Mouse (Mus musculus) midbrain, embryonic 13.5 days (tissue): ENCODE data around the gene Gbp8. TPM values are rescaled to one million over a fixed set of nuclear protein-coding genes. Genes with fewer than 3 reads are reported as not detected.

ENCODE experiments used
- ATAC-seq: fragments of 200-750 bp; cut with Nextera tagmentation; 2 replicates; pipeline ENCODE4 v1.8.0; 2017; ENCODE audit warnings: mild to moderate bottlenecking, moderate TSS enrichment, moderate library complexity
- H3K27ac ChIP-seq: fragments of 300-500 bp; sonication (generic); 2 replicates; pipeline ENCODE4 v1.5.1; 2015; ENCODE audit warnings: inconsistent platforms, mild to moderate bottlenecking, moderate library complexity
- H3K27me3 ChIP-seq: fragments of 300-500 bp; sonication (generic); 2 replicates; pipeline ENCODE4 v1.6.1; 2015; ENCODE audit warnings: mild to moderate bottlenecking, inconsistent platforms
- H3K36me3 ChIP-seq: fragments of 300-500 bp; sonication (generic); 2 replicates; pipeline ENCODE4 v1.6.1; 2015; ENCODE audit warnings: mild to moderate bottlenecking, inconsistent platforms
- H3K4me1 ChIP-seq: fragments of 300-500 bp; sonication (generic); replicated peaks from 2 replicates; pipeline ENCODE4 v1.6.1; 2015; ENCODE audit warnings: inconsistent platforms
- H3K4me2 ChIP-seq: fragments of 300-500 bp; sonication (generic); replicated peaks from 2 replicates; pipeline ENCODE4 v1.6.1; 2015; ENCODE audit warnings: moderate library complexity, mild to moderate bottlenecking, inconsistent platforms
- H3K4me3 ChIP-seq: fragments of 300-500 bp; sonication (generic); replicated peaks from 2 replicates; pipeline ENCODE4 v1.5.1; 2015; ENCODE audit warnings: mild to moderate bottlenecking, inconsistent platforms
- H3K9ac ChIP-seq: fragments of 300-500 bp; sonication (generic); replicated peaks from 2 replicates; pipeline ENCODE4 v1.6.1; 2015; ENCODE audit warnings: mild to moderate bottlenecking, inconsistent platforms
- H3K9me3 ChIP-seq: fragments of 300-500 bp; sonication (generic); 2 replicates; pipeline ENCODE4 v1.6.1; 2016; ENCODE audit warnings: mild to moderate bottlenecking, inconsistent platforms
- WGBS: fragments of 180-500 bp; shearing (Covaris S2); methylation state at CpG from one replicate; pipeline ENCODE4 v1.1.7; 2015; 5-methylcytosine and 5-hydroxymethylcytosine counted together
- polyA plus RNA-seq: library from polyadenylated mRNA; unstranded; fragments of >200 nt; fragmentation: Nextera tagmentation; extraction: Ambion mirVana; gene quantifications from 2 replicates; pipeline ENCODE4 v1.2.1, GENCODE M21; 2015

The Gbp8 gene
- polyA plus RNA-seq, 1 experiment from 2014 or later, result 0.36 TPM

- no peak overlapping the region for H3K4me2 ChIP-seq
- no peak overlapping the region for H3K4me3 ChIP-seq
- no peak overlapping the region for H3K9ac ChIP-seq
- H3K27ac ChIP-seq, result no peak overlapping the region
- no peaks in the 10 kb centered on the region for H3K4me1 ChIP-seq
- no peaks in the 10 kb centered on the region for H3K36me3 ChIP-seq
- no peaks in the 10 kb centered on the region for H3K27me3 ChIP-seq
- 0 out of 2 replicates have a peak, but pooled peaks cover 8% of the 10 kb centered on the region for H3K9me3 ChIP-seq
- ATAC-seq, result no peak
- 78% methylated on average over 2 of the region's 2 CpGs for WGBS
Measured at GRCm38 (mm10) chr5:105032362-105032761, 107.0 kb downstream of the Gbp8 start.

GRCm38 (mm10) chr5:105012551-105012950, 126.8 kb downstream of the Gbp8 start:
- Histone ChIP-seq H3K27ac (no peak overlapping the region), H3K9ac (no peak overlapping the region), H3K4me3 (no peak overlapping the region), H3K27me3 (no peaks in the 10 kb centered on the region), H3K4me1 (no peaks in the 10 kb centered on the region), H3K4me2 (no peak overlapping the region), H3K9me3 (peaks cover 3% of the 10 kb centered on the region; the same call in 1 of the 2 replicates), H3K36me3 (no peaks in the 10 kb centered on the region)
- 88% methylated on average over 1 of the region's 1 CpGs for WGBS
- no peak for ATAC-seq

GRCm38 (mm10) chr5:105011570-105011969, 127.8 kb downstream of the Gbp8 start:
- WGBS, result 87% methylated on average over 4 of the region's 4 CpGs
- no peak for ATAC-seq

GRCm38 (mm10) chr5:105010376-105010775, 129.0 kb downstream of the Gbp8 start:
- H3K9ac ChIP-seq, result no peak overlapping the region
- H3K27ac ChIP-seq, result no peak overlapping the region
- H3K9me3 ChIP-seq, result peaks cover 3% of the 10 kb centered on the region; the same call in 1 of the 2 replicates
- no peak overlapping the region for H3K4me3 ChIP-seq
- no peaks in the 10 kb centered on the region for H3K4me1 ChIP-seq
- no peaks in the 10 kb centered on the region for H3K36me3 ChIP-seq
- no peak overlapping the region for H3K4me2 ChIP-seq
- ATAC-seq, result no peak
- no peaks in the 10 kb centered on the region for H3K27me3 ChIP-seq

More at GRCm38 (mm10) chr5:105011570-105011969, 127.8 kb downstream of the Gbp8 start:
- Histone ChIP-seq H3K4me1 (no peaks in the 10 kb centered on the region), H3K27me3 (no peaks in the 10 kb centered on the region), H3K4me3 (no peak overlapping the region), H3K27ac (no peak overlapping the region), H3K9me3 (peaks cover 3% of the 10 kb centered on the region; the same call in 1 of the 2 replicates), H3K36me3 (no peaks in the 10 kb centered on the region), H3K9ac (no peak overlapping the region), H3K4me2 (no peak overlapping the region)

GRCm38 (mm10) chr5:104989411-104989810, 149.9 kb downstream of the Gbp8 start:
- 85% methylated on average over 2 of the region's 2 CpGs for WGBS
- ATAC-seq, result no peak
- no peaks in the 10 kb centered on the region for H3K27me3 ChIP-seq
- no peaks in the 10 kb centered on the region for H3K36me3 ChIP-seq
- H3K4me3 ChIP-seq, result no peak overlapping the region
- no peak overlapping the region for H3K4me2 ChIP-seq
- H3K9ac ChIP-seq, result no peak overlapping the region
- no peaks in the 10 kb centered on the region for H3K4me1 ChIP-seq
- H3K9me3 ChIP-seq, result no peaks in the 10 kb centered on the region
- no peak overlapping the region for H3K27ac ChIP-seq

- Histone ChIP-seq H3K9me3 (no peaks in the 10 kb centered on the region), H3K36me3 (no peaks in the 10 kb centered on the region), H3K9ac (no peak overlapping the region), H3K4me1 (no peaks in the 10 kb centered on the region), H3K4me3 (no peak overlapping the region), H3K27ac (no peak overlapping the region), H3K27me3 (no peaks in the 10 kb centered on the region), H3K4me2 (no peak overlapping the region)
- no peak for ATAC-seq
- WGBS, result 61% methylated on average over 2 of the region's 2 CpGs
Measured at GRCm38 (mm10) chr5:104988000-104988399, 151.3 kb downstream of the Gbp8 start.

- Histone ChIP-seq H3K4me2 (no peak overlapping the region), H3K9ac (no peak overlapping the region), H3K4me1 (no peaks in the 10 kb centered on the region), H3K27me3 (no peaks in the 10 kb centered on the region), H3K27ac (no peak overlapping the region), H3K36me3 (no peaks in the 10 kb centered on the region), H3K4me3 (no peak overlapping the region), H3K9me3 (no peaks in the 10 kb centered on the region)
- no peak for ATAC-seq
- WGBS, result 46% methylated on average over 1 of the region's 1 CpGs
Measured at GRCm38 (mm10) chr5:104986706-104987105, 152.6 kb downstream of the Gbp8 start.

GRCm38 (mm10) chr5:104982535-104982934, 156.8 kb downstream of the Gbp8 start, which contains the start of gene Abcg3:
Abcg3 (minus strand) TSS chr5:104982718.
- no peak within 1 kb of the TSS for H3K27ac ChIP-seq
- H3K4me3 ChIP-seq, result no peak within 1 kb of the TSS
- H3K4me2 ChIP-seq, result no peak within 1 kb of the TSS
- no peak within 1 kb of the TSS for H3K9ac ChIP-seq
- H3K36me3 ChIP-seq, result no peaks in the 10 kb centered on the region
- H3K27me3 ChIP-seq, result no peaks in the 10 kb centered on the region
- ATAC-seq, result no peak
- H3K9me3 ChIP-seq, result no peaks in the 10 kb centered on the region
- no peaks in the 10 kb centered on the region for H3K4me1 ChIP-seq
- 48% methylated on average over 12 of the region's 12 CpGs for WGBS

GRCm38 (mm10) chr5:104979040-104979513, 160.3 kb downstream of the Gbp8 start:
- H3K27me3 ChIP-seq, result no peaks in the 10 kb centered on the region
- no peak for ATAC-seq
- 65% methylated on average over 2 of the region's 2 CpGs for WGBS

More at GRCm38 (mm10) chr5:104979040-104979513, 160.3 kb downstream of the Gbp8 start:
- Histone ChIP-seq H3K36me3 (no peaks in the 10 kb centered on the region), H3K27ac (no peak overlapping the region), H3K9ac (no peak overlapping the region), H3K4me1 (no peaks in the 10 kb centered on the region), H3K4me3 (no peak overlapping the region), H3K9me3 (no peaks in the 10 kb centered on the region), H3K4me2 (no peak overlapping the region)

Other genes with a start within 250 kb of the Gbp8 start
- gene Abcg3, start 156.8 kb downstream of the Gbp8 start, polyA plus RNA-seq, result 0.24 and 0.42 TPM in 2 replicates
- gene Gbp9, start within 50 bp of the Gbp8 start, polyA plus RNA-seq, result 0.75 and 1.1 TPM in 2 replicates
- gene Gbp4, start within 50 bp of the Gbp8 start, polyA plus RNA-seq, result 0.82 TPM in 2 replicates
- 0.36 and 0.74 TPM in 2 replicates for gene Gbp10, start 100.0 kb upstream of the Gbp8 start, polyA plus RNA-seq
- 0.50 TPM in 1 of 2 replicates, not detected in the other for gene Gm43302, start 154.2 kb upstream of the Gbp8 start, polyA plus RNA-seq
- 2.0 and 2.7 TPM in 2 replicates for gene Gbp6, start 154.2 kb upstream of the Gbp8 start, polyA plus RNA-seq